Mouse (Mus musculus) liver, embryonic 12.5 days (tissue): Measurements from ENCODE around the gene Camkk1. TPM values are rescaled to one million over a fixed set of nuclear protein-coding genes. Genes with fewer than 3 reads are reported as not detected.

ENCODE experiments used
- ATAC-seq: fragments of 200-750 bp; cut with Nextera tagmentation; 2 replicates; pipeline ENCODE4 v1.8.0; 2017; ENCODE audit warnings: moderate number of reproducible peaks, mild to moderate bottlenecking, moderate library complexity
- H3K27ac ChIP-seq: fragments of 300-500 bp; sonication (generic); 2 replicates; pipeline ENCODE4 v1.5.1; 2016; ENCODE audit warnings: mild to moderate bottlenecking
- H3K27me3 ChIP-seq: fragments of 300-500 bp; sonication (generic); replicated peaks from 2 replicates; pipeline ENCODE4 v1.6.1; 2016; ENCODE audit warnings: mild to moderate bottlenecking, moderate library complexity
- H3K36me3 ChIP-seq: fragments of 300-500 bp; sonication (generic); 2 replicates; pipeline ENCODE4 v1.6.1; 2016; ENCODE audit warnings: mild to moderate bottlenecking, moderate library complexity
- H3K4me1 ChIP-seq: fragments of 300-500 bp; sonication (generic); 2 replicates; pipeline ENCODE4 v1.6.1; 2016
- H3K4me2 ChIP-seq: fragments of 300-500 bp; sonication (generic); 2 replicates; pipeline ENCODE4 v1.6.1; 2016; ENCODE audit warnings: mild to moderate bottlenecking, moderate library complexity
- H3K4me3 ChIP-seq: fragments of 300-500 bp; sonication (generic); 2 replicates; pipeline ENCODE4 v1.5.1; 2016; ENCODE audit warnings: mild to moderate bottlenecking, moderate library complexity
- H3K9ac ChIP-seq: fragments of 300-500 bp; sonication (generic); 2 replicates; pipeline ENCODE4 v1.6.1; 2016; ENCODE audit warnings: mild to moderate bottlenecking, moderate library complexity
- H3K9me3 ChIP-seq: fragments of 300-500 bp; sonication (generic); replicated peaks from 2 replicates; pipeline ENCODE4 v1.6.1; 2016; ENCODE audit warnings: mild to moderate bottlenecking, moderate library complexity
- WGBS: fragments of 180-500 bp; shearing (Covaris S2); methylation state at CpG from one replicate; pipeline ENCODE4 v1.1.7; 2016; ENCODE audit not compliant: insufficient replicate concordance; 5-methylcytosine and 5-hydroxymethylcytosine counted together
- polyA plus RNA-seq: library from polyadenylated mRNA; unstranded; fragments of >200 nt; fragmentation: Nextera tagmentation; extraction: Ambion mirVana; gene quantifications from 2 replicates; pipeline ENCODE4 v1.2.1, GENCODE M21; 2016

Gene Camkk1
- polyA plus RNA-seq = 1.8 and 1.9 TPM in 2 replicates

DNA sequence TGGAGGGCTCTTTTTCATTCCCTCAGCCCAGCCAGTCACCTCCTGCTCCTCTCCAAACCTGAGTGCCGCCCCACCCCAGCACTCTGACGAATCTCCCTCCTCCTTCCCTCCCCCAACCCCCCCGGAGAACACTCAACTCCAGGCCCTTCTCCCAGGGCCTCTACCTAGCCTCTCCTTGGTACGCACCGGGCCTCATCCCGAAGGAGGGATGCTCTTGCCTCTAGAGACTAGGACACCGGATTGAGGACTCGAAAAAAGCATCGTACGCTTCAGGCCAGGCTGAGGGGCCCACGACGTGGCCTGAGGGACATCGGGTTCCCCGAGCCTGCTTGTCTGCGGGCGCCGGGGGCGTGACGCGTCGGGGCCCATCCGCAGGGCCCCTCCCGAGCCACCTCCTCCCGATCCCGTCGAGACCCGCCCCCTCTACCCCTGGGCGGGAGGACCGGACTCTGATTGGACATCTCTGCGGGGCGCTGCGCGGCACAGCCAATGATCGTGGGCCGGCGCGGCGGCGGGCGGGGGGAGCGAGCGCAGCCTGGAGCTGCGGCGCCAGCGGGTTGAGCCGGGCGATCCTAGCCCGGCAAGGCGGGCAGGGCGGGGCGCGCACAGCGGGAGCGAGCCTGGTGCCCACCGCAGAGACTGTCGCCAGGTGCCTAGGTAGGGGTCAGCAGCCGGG is at the start of gene Camkk1:
Gene Camkk1 (plus strand): TSS at position 538 of the 676 bp plus-strand sequence.
- Histone ChIP-seq H3K4me1 (peaks cover 18% of the 10 kb centered on the region), H3K9ac (peak within 1 kb of the TSS; percentile 55), H3K27ac (no peak within 1 kb of the TSS), H3K27me3 (peaks cover 56% of the 10 kb centered on the region), H3K4me3 (peak within 1 kb of the TSS; percentile 61), H3K9me3 (no peaks in the 10 kb centered on the region), H3K36me3 (no peaks in the 10 kb centered on the region), H3K4me2 (peak within 1 kb of the TSS; percentile 92)
- WGBS = 2% methylated on average over 57 of the region's 57 CpGs
- ATAC-seq = peak; percentile 96

DNA sequence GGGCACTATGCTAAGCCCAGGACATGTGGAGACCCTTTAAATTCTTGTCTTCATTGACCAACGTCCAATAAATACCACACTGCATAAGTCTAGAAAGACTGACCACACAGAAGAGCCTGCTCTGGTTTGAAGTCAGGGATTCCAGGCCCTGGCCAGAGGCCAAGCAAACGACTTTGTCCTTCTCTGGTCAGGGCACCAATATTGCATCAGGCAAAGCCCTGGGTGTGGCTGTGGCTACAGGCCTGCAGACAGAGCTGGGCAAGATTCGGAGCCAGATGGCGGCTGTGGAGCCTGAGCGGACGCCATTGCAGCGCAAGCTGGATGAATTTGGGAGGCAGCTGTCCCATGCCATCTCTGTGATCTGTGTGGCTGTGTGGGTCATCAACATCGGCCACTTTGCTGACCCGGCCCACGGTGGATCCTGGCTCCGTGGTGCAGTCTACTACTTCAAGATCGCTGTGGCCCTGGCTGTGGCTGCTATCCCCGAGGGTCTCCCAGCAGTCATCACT is 43.8 kb upstream of the Camkk1 start:
- 80% methylated on average over 13 of the region's 13 CpGs for WGBS
- H3K27me3 ChIP-seq = no peaks in the 10 kb centered on the region
- H3K9me3 ChIP-seq = no peaks in the 10 kb centered on the region
- no peaks in the 10 kb centered on the region for H3K4me1 ChIP-seq
- H3K36me3 ChIP-seq = no peaks in the 10 kb centered on the region
- H3K27ac ChIP-seq = no peak overlapping the region
- H3K4me3 ChIP-seq = no peak overlapping the region
- ATAC-seq = no peak; the same call in 1 of the 2 replicates
- no peak overlapping the region for H3K4me2 ChIP-seq
- H3K9ac ChIP-seq = no peak overlapping the region

DNA sequence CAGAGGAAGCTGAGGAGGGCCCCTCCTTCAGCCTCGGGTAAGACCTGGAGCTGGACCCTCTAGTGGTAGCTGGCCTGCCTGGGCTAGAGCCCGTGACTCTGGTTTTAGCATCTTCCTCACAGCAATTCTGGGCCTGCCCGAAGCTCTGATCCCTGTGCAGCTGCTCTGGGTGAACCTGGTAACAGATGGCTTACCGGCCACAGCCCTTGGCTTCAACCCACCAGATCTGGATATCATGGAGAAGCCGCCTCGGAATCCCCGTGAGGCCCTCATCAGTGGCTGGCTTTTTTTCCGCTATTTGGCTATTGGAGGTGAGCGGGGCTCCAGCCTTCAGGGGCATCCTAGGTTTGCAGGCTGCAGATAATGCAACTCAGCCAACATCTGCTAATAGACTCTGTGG is 36.3 kb upstream of the Camkk1 start:
- H3K4me3 ChIP-seq = no peak overlapping the region
- H3K4me2 ChIP-seq = no peak overlapping the region
- H3K4me1 ChIP-seq = peaks cover 4% of the 10 kb centered on the region; the same call in 1 of the 2 replicates
- no peak overlapping the region for H3K27ac ChIP-seq
- ATAC-seq = no peak
- no peaks in the 10 kb centered on the region for H3K9me3 ChIP-seq
- no peak overlapping the region for H3K9ac ChIP-seq
- no peaks in the 10 kb centered on the region for H3K27me3 ChIP-seq
- H3K36me3 ChIP-seq = no peaks in the 10 kb centered on the region
- 74% methylated on average over 9 of the region's 9 CpGs for WGBS

DNA sequence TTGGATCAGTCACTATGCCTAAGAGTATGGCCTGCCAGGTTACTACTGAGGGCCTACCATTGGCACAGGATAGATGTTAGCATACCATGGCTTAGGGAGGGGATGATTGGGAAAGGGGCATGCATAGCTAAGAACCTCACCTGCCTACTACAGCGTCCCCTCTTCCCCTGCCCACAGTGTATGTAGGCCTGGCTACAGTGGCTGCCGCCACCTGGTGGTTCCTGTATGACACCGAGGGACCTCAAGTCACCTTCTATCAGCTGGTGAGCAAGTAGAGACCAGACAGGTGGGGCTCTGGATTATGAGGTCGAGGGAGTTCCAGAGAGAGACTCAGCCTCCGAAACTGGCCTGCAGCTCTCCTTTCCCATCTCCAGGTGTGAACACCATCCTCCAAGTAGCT is 35.5 kb upstream of the Camkk1 start:
- 60% methylated on average over 5 of the region's 5 CpGs for WGBS
- ATAC-seq = no peak; the same call in 1 of the 2 replicates
- Histone ChIP-seq H3K36me3 (no peaks in the 10 kb centered on the region), H3K27ac (no peak overlapping the region), H3K4me3 (no peak overlapping the region), H3K4me1 (peaks cover 11% of the 10 kb centered on the region), H3K4me2 (no peak overlapping the region), H3K27me3 (no peaks in the 10 kb centered on the region), H3K9me3 (no peaks in the 10 kb centered on the region), H3K9ac (no peak overlapping the region)

DNA sequence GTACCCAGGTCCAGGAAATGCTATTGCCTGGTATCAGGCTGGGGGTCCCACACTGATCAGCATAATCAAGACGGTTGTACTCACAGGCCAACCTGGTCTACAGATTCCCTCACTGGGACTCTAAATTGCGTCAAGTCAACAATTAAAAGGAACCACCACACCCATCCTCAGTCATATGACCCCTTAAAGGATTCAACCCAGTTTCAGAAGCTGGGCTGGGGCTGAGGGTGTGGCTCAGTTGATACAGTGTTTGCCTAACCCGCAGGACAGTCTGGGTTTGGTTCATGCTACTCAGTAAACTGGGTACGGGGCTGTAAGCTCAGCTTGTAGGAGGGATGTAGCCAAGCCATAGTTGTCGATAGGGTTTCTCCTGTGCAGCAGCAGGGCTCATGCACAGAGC is 32.1 kb upstream of the Camkk1 start:
- Histone ChIP-seq H3K36me3 (no peaks in the 10 kb centered on the region), H3K4me3 (no peak overlapping the region), H3K27me3 (no peaks in the 10 kb centered on the region), H3K9me3 (no peaks in the 10 kb centered on the region), H3K9ac (no peak overlapping the region), H3K4me2 (no peak overlapping the region), H3K27ac (no peak overlapping the region), H3K4me1 (peaks cover 12% of the 10 kb centered on the region)
- WGBS = 49% methylated on average over 5 of the region's 5 CpGs
- ATAC-seq = no peak

DNA sequence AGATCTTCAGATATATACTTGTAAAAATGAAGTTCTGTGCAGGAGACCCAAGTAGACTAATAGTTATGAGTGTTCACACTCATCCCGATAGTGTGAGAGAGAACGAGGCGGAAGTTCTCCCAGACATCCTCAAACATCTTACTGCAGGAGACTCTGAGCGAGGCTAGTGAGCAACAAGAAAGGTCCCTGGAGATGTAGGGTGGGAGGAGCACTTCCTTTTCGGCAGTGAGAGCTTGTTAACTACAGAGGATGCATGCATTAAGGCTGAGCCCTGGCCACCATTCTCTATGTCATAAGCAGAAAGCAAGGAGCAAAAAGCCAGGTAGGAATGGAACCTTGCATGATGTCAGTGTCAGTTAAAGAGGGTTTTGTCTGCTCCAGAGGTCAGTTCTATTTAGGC is 31.6 kb upstream of the Camkk1 start:
- ATAC-seq = no peak
- Histone ChIP-seq H3K4me2 (no peak overlapping the region), H3K9ac (no peak overlapping the region), H3K4me3 (no peak overlapping the region), H3K27ac (no peak overlapping the region), H3K36me3 (no peaks in the 10 kb centered on the region), H3K27me3 (no peaks in the 10 kb centered on the region), H3K9me3 (no peaks in the 10 kb centered on the region), H3K4me1 (peaks cover 12% of the 10 kb centered on the region)
- WGBS = 49% methylated on average over 5 of the region's 5 CpGs

DNA sequence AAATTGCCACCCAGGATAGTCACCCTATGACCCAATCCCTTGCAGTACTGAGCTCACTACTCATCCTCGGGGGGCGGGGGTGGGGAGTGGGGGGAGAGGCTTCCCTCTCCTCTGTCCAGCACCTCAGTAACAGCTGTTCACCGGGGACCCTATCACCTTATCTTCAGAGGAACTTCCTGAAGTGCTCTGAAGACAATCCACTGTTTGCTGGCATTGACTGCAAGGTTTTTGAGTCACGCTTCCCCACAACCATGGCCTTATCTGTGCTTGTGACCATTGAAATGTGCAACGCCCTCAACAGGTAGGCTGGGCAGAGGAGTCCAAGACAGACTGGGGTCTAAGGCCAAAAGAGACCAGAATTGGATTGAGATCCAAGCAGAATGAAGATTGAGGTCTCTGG is 31.0 kb upstream of the Camkk1 start:
- Histone ChIP-seq H3K27ac (no peak overlapping the region), H3K36me3 (no peaks in the 10 kb centered on the region), H3K9ac (no peak overlapping the region), H3K4me2 (no peak overlapping the region), H3K4me1 (peaks cover 16% of the 10 kb centered on the region), H3K9me3 (no peaks in the 10 kb centered on the region), H3K4me3 (no peak overlapping the region), H3K27me3 (no peaks in the 10 kb centered on the region)
- 16% methylated on average over 5 of the region's 5 CpGs for WGBS
- ATAC-seq = no peak

DNA sequence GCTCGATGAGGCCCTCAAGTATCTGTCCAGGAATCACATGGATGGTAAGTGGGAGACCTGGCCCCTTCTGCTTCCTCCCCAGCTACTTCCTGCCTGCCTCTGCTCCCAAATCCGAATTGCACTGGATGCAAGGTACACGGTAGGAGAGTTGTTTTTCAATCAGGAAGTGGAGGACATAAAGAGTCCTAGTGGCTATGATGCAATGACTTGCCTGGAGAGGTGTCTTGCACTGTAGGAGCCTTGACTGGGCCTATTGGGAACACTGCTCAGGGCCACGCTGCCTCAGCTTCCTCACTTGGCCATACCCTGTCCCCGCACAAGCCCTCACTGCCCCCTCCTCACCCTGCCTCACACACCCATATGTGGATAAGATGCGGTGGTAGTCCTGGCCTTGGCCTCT is 29.8 kb upstream of the Camkk1 start:
- ATAC-seq = peak; percentile 10; the same call in 1 of the 2 replicates
- no peak overlapping the region for H3K27ac ChIP-seq
- H3K27me3 ChIP-seq = no peaks in the 10 kb centered on the region
- H3K4me3 ChIP-seq = no peak overlapping the region
- H3K9ac ChIP-seq = no peak overlapping the region
- no peaks in the 10 kb centered on the region for H3K36me3 ChIP-seq
- H3K4me2 ChIP-seq = no peak overlapping the region
- no peaks in the 10 kb centered on the region for H3K9me3 ChIP-seq
- 58% methylated on average over 6 of the region's 6 CpGs for WGBS
- peaks cover 28% of the 10 kb centered on the region for H3K4me1 ChIP-seq

DNA sequence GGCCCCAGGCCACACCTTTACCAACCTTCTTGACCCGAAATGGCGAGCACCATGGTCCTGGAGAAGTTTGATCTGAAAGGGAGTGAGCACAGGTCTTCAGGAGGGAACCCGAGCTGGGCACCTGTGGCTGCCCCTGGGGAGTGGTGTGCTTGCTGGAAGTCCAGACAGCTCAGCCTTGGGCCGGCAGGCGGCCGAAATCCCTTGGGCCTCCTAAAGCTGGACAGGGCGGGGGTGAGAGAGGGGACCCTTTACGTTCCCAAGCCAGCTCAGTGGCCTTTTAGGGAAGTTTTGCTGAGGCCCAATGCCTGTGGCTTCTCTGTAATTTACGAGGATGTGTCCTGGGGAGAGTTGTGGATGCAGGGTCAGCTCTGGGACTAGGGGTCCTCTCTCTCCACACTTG is 28.1 kb upstream of the Camkk1 start:
- Histone ChIP-seq H3K9ac (no peak overlapping the region), H3K27me3 (no peaks in the 10 kb centered on the region), H3K4me2 (no peak overlapping the region), H3K36me3 (no peaks in the 10 kb centered on the region), H3K4me1 (peaks cover 28% of the 10 kb centered on the region), H3K9me3 (no peaks in the 10 kb centered on the region), H3K27ac (no peak overlapping the region), H3K4me3 (no peak overlapping the region)
- 64% methylated on average over 9 of the region's 9 CpGs for WGBS
- ATAC-seq = no peak

DNA sequence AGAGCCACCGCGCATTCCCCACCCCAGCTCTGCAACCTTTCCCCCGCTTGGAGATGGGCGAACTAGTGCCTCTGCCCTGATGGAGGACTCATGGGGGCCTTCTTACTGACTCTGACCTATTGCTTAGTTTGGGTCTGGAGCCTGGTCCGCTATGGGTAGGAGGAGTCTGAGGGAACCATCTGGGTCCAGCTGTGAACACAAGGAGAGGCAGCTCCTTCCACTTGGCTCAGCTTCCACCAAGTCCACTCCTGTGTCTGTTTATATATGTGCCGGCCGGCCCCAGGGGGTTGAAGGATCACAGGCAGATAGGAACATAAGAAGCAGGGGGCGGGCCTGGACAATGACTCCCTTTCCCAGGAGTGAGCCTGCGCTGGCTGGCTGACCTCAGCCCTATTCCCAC is 26.8 kb upstream of the Camkk1 start:
- Histone ChIP-seq H3K9me3 (no peaks in the 10 kb centered on the region), H3K4me2 (no peak overlapping the region), H3K27ac (no peak overlapping the region), H3K36me3 (no peaks in the 10 kb centered on the region), H3K9ac (no peak overlapping the region), H3K4me3 (no peak overlapping the region), H3K27me3 (no peaks in the 10 kb centered on the region), H3K4me1 (peaks cover 28% of the 10 kb centered on the region)
- ATAC-seq = no peak
- WGBS = 71% methylated on average over 9 of the region's 9 CpGs

DNA sequence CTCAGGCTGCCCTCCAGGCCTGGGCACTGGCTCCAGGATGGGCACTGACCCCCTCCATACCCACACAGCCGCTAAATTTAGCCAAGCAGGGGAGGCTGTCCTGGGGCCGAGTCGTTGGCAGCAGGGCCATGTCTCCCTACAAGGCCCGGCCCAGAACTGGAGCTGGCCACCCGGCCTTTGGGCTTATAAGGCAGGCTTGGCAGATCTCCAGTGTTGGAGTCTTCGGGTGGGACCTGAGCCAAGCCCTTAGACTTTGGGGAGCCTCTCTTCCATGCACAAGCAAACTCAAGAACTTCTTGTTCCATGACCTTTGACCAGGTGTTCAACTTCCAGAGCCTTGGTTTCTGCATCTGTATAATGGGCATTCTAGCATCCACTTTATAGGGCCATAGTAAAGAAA is 22.5 kb upstream of the Camkk1 start:
- Histone ChIP-seq H3K9me3 (no peaks in the 10 kb centered on the region), H3K4me3 (no peak overlapping the region), H3K36me3 (no peaks in the 10 kb centered on the region), H3K4me1 (peaks cover 38% of the 10 kb centered on the region), H3K27me3 (no peaks in the 10 kb centered on the region), H3K27ac (no peak overlapping the region), H3K9ac (no peak overlapping the region), H3K4me2 (no peak overlapping the region)
- WGBS = 76% methylated on average over 6 of the region's 6 CpGs
- ATAC-seq = no peak

DNA sequence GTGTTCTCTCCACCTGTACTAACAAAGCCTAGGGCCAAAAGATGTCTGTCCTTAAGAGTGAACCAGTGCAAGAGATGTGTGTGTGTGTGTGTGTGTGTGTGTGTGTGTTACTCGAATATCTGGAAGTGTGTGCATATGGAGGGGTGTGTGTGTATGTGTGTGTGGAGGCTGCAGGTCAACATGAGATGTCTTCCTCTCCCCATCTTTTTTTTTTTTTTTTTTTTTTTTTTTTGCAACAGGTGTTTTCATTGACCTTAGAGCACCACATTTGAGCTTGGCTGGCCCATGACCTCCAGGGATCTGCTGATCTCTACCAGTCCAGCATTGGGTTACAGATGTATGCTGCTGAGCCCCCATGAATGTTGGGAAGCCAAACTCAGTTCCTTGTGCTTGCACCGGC is 22.0 kb upstream of the Camkk1 start:
- no peak for ATAC-seq
- H3K4me1 ChIP-seq = peaks cover 38% of the 10 kb centered on the region
- 68% methylated on average over 2 of the region's 2 CpGs for WGBS

More for the DNA sequence above, 22.0 kb upstream of the Camkk1 start:
- Histone ChIP-seq H3K4me2 (no peak overlapping the region), H3K27me3 (no peaks in the 10 kb centered on the region), H3K9ac (no peak overlapping the region), H3K9me3 (no peaks in the 10 kb centered on the region), H3K4me3 (no peak overlapping the region), H3K36me3 (no peaks in the 10 kb centered on the region), H3K27ac (no peak overlapping the region)
